Mouse (Mus musculus) kidney, embryonic 16.5 days (tissue): ENCODE measurements at regions not wholly inside any gene's neighbourhood (a gene's known extent, or its start where the extent isn't known, plus 50 kb on each side); places are given as distances from the start of the nearest gene placed in this dataset.
A peak's percentile ranks its signal among the peaks of the same experiment; 100 is the strongest.

Experiments used
- ATAC-seq: fragments of 200-750 bp; cut with Nextera tagmentation; 2 replicates; pipeline ENCODE4 v1.8.0; 2017; ENCODE audit warnings: moderate TSS enrichment; ENCODE audit not compliant: low FRiP score, low TSS enrichment
- H3K27ac ChIP-seq: fragments of 300-500 bp; sonication (generic); 2 replicates; pipeline ENCODE4 v1.5.1; 2014; ENCODE audit warnings: low read length
- H3K27me3 ChIP-seq: fragments of 300-500 bp; sonication (generic); 2 replicates; pipeline ENCODE4 v1.6.1; 2014; ENCODE audit warnings: low read length, control low read depth, mixed read lengths; ENCODE audit not compliant: insufficient read depth
- H3K36me3 ChIP-seq: fragments of 300-500 bp; sonication (generic); 2 replicates; pipeline ENCODE4 v1.6.1; 2014; ENCODE audit warnings: low read length, control low read depth, mixed read lengths; ENCODE audit not compliant: insufficient read depth
- H3K4me1 ChIP-seq: fragments of 300-500 bp; sonication (generic); 2 replicates; pipeline ENCODE4 v1.6.1; 2014; ENCODE audit warnings: low read length, control low read depth, mixed read lengths; ENCODE audit not compliant: insufficient read depth
- H3K4me2 ChIP-seq: fragments of 300-500 bp; sonication (generic); replicated peaks from 2 replicates; pipeline ENCODE4 v1.6.1; 2014; ENCODE audit warnings: low read depth, low read length
- H3K4me3 ChIP-seq: fragments of 300-500 bp; sonication (generic); 2 replicates; pipeline ENCODE4 v1.5.1; 2014; ENCODE audit warnings: mild to moderate bottlenecking, low read length
- H3K9ac ChIP-seq: fragments of 300-500 bp; sonication (generic); replicated peaks from 2 replicates; pipeline ENCODE4 v1.6.1; 2014; ENCODE audit warnings: low read length
- H3K9me3 ChIP-seq: fragments of 300-500 bp; sonication (generic); 2 replicates; pipeline ENCODE4 v1.6.1; 2016; ENCODE audit warnings: low read length, control low read depth
- WGBS: fragments of 180-500 bp; shearing (Covaris S2); extraction: QIAGEN DNeasy Blood & Tissue Kit; methylation state at CpG from one replicate; pipeline ENCODE4 v1.1.7; 2014; 5-methylcytosine and 5-hydroxymethylcytosine counted together

GRCm38 (mm10) chr10:106058050-106058449 lies 216.9 kb upstream of the Mettl25 start:
- H3K27ac ChIP-seq: no peak overlapping the region
- H3K9me3 ChIP-seq: no peaks in the 10 kb centered on the region
- no peak overlapping the region for H3K4me2 ChIP-seq
- H3K4me1 ChIP-seq: no peaks in the 10 kb centered on the region
- ATAC-seq: no peak
- no peak overlapping the region for H3K9ac ChIP-seq
- no peaks in the 10 kb centered on the region for H3K27me3 ChIP-seq
- H3K4me3 ChIP-seq: no peak overlapping the region
- no peaks in the 10 kb centered on the region for H3K36me3 ChIP-seq
- 91% methylated on average over 5 of the region's 5 CpGs for WGBS

GRCm38 (mm10) chr10:106038497-106038896 lies 197.3 kb upstream of the Mettl25 start:
- H3K27me3 ChIP-seq: no peaks in the 10 kb centered on the region
- no peak for ATAC-seq
- no peak overlapping the region for H3K4me3 ChIP-seq
- 22% methylated on average over 1 of the region's 1 CpGs for WGBS
- no peak overlapping the region for H3K27ac ChIP-seq
- H3K4me2 ChIP-seq: no peak overlapping the region
- H3K4me1 ChIP-seq: no peaks in the 10 kb centered on the region
- no peaks in the 10 kb centered on the region for H3K36me3 ChIP-seq
- no peak overlapping the region for H3K9ac ChIP-seq
- no peaks in the 10 kb centered on the region for H3K9me3 ChIP-seq

DNA sequence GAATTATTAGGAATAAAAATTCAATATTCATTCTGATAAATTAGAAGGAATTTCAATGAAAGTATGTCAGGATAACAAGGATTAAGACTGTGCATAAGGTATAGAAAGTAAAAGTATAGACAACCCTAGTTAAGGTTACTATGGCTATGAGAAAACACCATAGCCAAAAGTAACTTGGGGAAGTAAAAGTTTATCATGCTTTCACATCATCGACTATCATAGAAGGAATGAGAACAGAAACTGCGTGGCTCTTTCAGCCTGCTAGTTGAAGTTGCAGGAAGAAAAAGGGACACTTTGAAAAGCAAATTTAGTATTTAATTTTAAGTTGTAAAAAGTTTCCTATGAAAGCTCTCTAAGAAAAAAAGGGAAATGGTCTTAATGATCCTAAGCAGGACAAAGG lies 196.9 kb upstream of the Mettl25 start:
- 85% methylated on average over 2 of the region's 2 CpGs for WGBS
- H3K9ac ChIP-seq: no peak overlapping the region
- H3K4me1 ChIP-seq: no peaks in the 10 kb centered on the region
- no peaks in the 10 kb centered on the region for H3K27me3 ChIP-seq
- no peak overlapping the region for H3K4me2 ChIP-seq
- H3K9me3 ChIP-seq: no peaks in the 10 kb centered on the region
- H3K4me3 ChIP-seq: no peak overlapping the region
- ATAC-seq: no peak
- no peaks in the 10 kb centered on the region for H3K36me3 ChIP-seq
- no peak overlapping the region for H3K27ac ChIP-seq

- Histone ChIP-seq H3K4me1 (no peaks in the 10 kb centered on the region), H3K9ac (no peak overlapping the region), H3K4me3 (no peak overlapping the region), H3K9me3 (no peaks in the 10 kb centered on the region), H3K27me3 (no peaks in the 10 kb centered on the region), H3K4me2 (no peak overlapping the region), H3K27ac (no peak overlapping the region), H3K36me3 (no peaks in the 10 kb centered on the region)
- ATAC-seq: no peak
- WGBS: 88% methylated on average over 4 of the region's 4 CpGs
These were observed 192.2 kb upstream of the Mettl25 start for GRCm38 (mm10) chr10:106033416-106033815.

- Histone ChIP-seq H3K9me3 (no peaks in the 10 kb centered on the region), H3K27ac (no peak overlapping the region)
These were observed 183.5 kb upstream of the Mettl25 start for GRCm38 (mm10) chr10:106024648-106025047.

DNA sequence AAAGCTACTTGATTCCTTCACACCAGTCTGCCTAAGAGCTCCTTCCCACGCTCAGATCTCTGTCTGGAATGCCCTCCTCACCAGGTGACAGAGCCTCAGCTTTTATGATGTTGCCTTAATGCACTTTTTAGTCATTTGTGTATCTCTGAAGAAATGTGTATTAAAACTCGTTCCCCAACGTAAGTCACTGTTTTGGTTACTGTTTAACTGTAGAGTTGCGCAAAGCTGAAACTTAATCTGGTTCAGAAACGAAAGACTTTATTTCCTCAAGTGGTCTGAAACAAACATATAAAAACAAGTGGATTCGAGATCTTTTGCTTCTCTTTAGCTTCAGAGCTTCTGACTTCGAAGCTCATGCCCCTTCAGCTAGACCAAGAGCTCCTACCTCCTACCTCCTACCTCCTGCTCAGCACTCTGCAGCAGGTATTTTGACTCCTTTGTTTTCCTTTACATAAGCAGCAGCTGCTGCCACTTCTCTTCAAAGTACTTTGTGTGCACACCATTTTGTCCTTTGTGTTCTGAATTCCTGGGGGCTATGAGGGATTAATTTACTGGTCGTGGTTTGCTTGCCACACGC lies 182.5 kb upstream of the Mettl25 start:
- whole genome bisulfite sequencing: 37% methylated on average over 9 of the region's 9 CpGs
- H3K4me2 ChIP-seq: 0 out of 2 replicates have a peak overlapping the region, but pooled peaks have one; percentile 1
- no peak overlapping the region for H3K27ac ChIP-seq
- no peaks in the 10 kb centered on the region; the same call in 1 of the 2 replicates for H3K4me1 ChIP-seq
- no peaks in the 10 kb centered on the region for H3K27me3 ChIP-seq
- no peaks in the 10 kb centered on the region for H3K36me3 ChIP-seq
- H3K9ac ChIP-seq: no peak overlapping the region
- H3K9me3 ChIP-seq: no peaks in the 10 kb centered on the region
- H3K4me3 ChIP-seq: no peak overlapping the region
- no peak for ATAC-seq

More at GRCm38 (mm10) chr10:106024648-106025047, 183.5 kb upstream of the Mettl25 start:
- 82% methylated on average over 1 of the region's 1 CpGs for WGBS
- no peak overlapping the region for H3K4me2 ChIP-seq
- no peaks in the 10 kb centered on the region; the same call in 1 of the 2 replicates for H3K4me1 ChIP-seq
- no peak overlapping the region for H3K4me3 ChIP-seq
- no peak for ATAC-seq
- H3K36me3 ChIP-seq: no peaks in the 10 kb centered on the region
- no peak overlapping the region for H3K9ac ChIP-seq
- H3K27me3 ChIP-seq: no peaks in the 10 kb centered on the region

DNA sequence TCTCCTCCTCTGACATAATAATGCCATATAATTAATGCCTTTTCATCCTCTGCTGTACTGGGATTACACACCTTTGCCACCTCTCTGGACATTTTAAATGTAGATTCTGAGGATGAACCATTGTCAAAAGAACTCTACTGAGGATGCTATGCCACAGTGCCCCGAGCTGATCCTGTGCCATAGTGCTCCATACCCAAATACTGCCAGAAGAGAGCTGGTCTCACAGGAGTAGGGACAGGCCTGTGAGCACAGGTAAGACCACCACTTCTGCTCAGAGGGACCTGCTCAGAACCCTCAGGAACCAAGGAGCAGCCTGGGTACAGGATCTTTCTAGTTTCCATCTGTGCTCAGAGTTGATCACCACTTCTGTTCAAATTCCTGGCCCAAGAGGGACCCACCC lies 174.8 kb upstream of the Mettl25 start:
- no peak overlapping the region for H3K27ac ChIP-seq
- WGBS: 88% methylated on average over 1 of the region's 1 CpGs
- H3K4me1 ChIP-seq: no peaks in the 10 kb centered on the region
- H3K4me2 ChIP-seq: no peak overlapping the region
- H3K36me3 ChIP-seq: no peaks in the 10 kb centered on the region
- no peak for ATAC-seq
- H3K27me3 ChIP-seq: no peaks in the 10 kb centered on the region
- H3K9ac ChIP-seq: no peak overlapping the region
- no peak overlapping the region for H3K4me3 ChIP-seq
- H3K9me3 ChIP-seq: no peaks in the 10 kb centered on the region

DNA sequence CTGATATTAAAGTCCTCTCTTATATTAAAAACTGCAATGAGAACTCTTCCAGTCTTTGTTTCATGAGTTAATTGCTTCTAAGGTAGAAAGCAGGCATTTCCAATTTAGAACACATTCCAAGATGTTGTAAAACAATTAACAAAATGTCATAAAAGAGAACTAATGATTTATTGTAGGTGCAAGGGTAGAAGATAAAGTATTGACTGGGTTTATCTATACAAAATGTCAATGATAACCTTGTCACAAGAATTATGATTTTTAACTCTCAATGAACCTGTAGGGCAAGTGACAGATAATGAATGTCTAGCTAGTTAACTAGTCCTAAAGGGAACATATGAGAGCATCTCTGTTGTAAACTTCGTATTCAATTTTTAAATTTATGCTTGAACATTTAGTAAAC lies 174.3 kb upstream of the Mettl25 start:
- no peaks in the 10 kb centered on the region for H3K4me1 ChIP-seq
- H3K27me3 ChIP-seq: no peaks in the 10 kb centered on the region
- no peak overlapping the region for H3K4me3 ChIP-seq
- H3K9me3 ChIP-seq: no peaks in the 10 kb centered on the region
- H3K27ac ChIP-seq: no peak overlapping the region
- no peak overlapping the region for H3K9ac ChIP-seq
- no peak for ATAC-seq
- H3K4me2 ChIP-seq: no peak overlapping the region
- H3K36me3 ChIP-seq: no peaks in the 10 kb centered on the region
- 75% methylated on average over 1 of the region's 1 CpGs for WGBS

GRCm38 (mm10) chr10:106010131-106010530 lies 169.0 kb upstream of the Mettl25 start:
- H3K36me3 ChIP-seq: no peaks in the 10 kb centered on the region
- H3K4me2 ChIP-seq: no peak overlapping the region
- H3K4me3 ChIP-seq: no peak overlapping the region
- 38% methylated on average over 2 of the region's 2 CpGs for WGBS
- no peaks in the 10 kb centered on the region for H3K27me3 ChIP-seq
- no peaks in the 10 kb centered on the region for H3K4me1 ChIP-seq
- H3K27ac ChIP-seq: no peak overlapping the region
- H3K9ac ChIP-seq: no peak overlapping the region
- H3K9me3 ChIP-seq: no peaks in the 10 kb centered on the region
- ATAC-seq: no peak

DNA sequence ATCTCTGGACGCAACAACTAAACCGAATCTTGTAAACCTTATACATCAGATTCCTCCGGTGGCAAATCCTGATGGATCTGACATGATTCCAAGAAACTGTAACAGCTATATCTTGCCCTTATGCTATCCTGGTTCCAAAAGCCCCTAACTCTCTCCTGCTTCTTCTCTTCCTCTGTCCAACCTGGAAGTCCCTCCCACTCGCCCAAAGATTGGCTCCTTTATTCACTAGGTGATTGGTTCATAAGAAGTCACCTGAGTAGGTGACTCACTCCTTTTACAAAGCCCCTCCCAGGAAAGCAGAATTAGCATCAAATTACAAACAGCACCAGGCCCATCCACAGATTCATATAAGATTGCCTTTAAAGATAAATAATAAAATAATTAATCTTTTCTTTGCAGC lies 166.2 kb upstream of the Mettl25 start:
- WGBS: 88% methylated on average over 4 of the region's 4 CpGs
- Histone ChIP-seq H3K4me1 (no peaks in the 10 kb centered on the region), H3K4me3 (no peak overlapping the region), H3K27me3 (no peaks in the 10 kb centered on the region), H3K27ac (no peak overlapping the region), H3K4me2 (no peak overlapping the region), H3K9me3 (no peaks in the 10 kb centered on the region), H3K9ac (no peak overlapping the region), H3K36me3 (no peaks in the 10 kb centered on the region)
- no peak for ATAC-seq
